Mouse (Mus musculus) heart, embryonic 13.5 days (tissue): ENCODE results near the gene Adgrg7. TPM values are rescaled to one million over a fixed set of nuclear protein-coding genes. Genes with fewer than 3 reads are reported as not detected.

Experiments
- ATAC-seq: fragments of 200-750 bp; cut with Nextera tagmentation; 2 replicates; pipeline ENCODE4 v1.8.0; 2017; ENCODE audit warnings: moderate TSS enrichment; ENCODE audit not compliant: insufficient number of reproducible peaks, low FRiP score, low TSS enrichment; ENCODE audit errors: extremely low read depth
- H3K27ac ChIP-seq: fragments of 300-500 bp; sonication (generic); replicated peaks from 2 replicates; pipeline ENCODE4 v1.5.1; 2015; ENCODE audit warnings: moderate library complexity, mild to moderate bottlenecking, inconsistent platforms
- H3K27me3 ChIP-seq: fragments of 300-500 bp; sonication (generic); replicated peaks from 2 replicates; pipeline ENCODE4 v1.6.1; 2015; ENCODE audit warnings: mild to moderate bottlenecking, inconsistent platforms
- H3K36me3 ChIP-seq: fragments of 300-500 bp; sonication (generic); 2 replicates; pipeline ENCODE4 v1.6.1; 2015; ENCODE audit warnings: mild to moderate bottlenecking, inconsistent platforms
- H3K4me1 ChIP-seq: fragments of 300-500 bp; sonication (generic); 2 replicates; pipeline ENCODE4 v1.6.1; 2015; ENCODE audit warnings: inconsistent platforms
- H3K4me2 ChIP-seq: fragments of 300-500 bp; sonication (generic); 2 replicates; pipeline ENCODE4 v1.6.1; 2015; ENCODE audit warnings: inconsistent platforms, mild to moderate bottlenecking, moderate library complexity
- H3K4me3 ChIP-seq: fragments of 300-500 bp; sonication (generic); 2 replicates; pipeline ENCODE4 v1.5.1; 2015; ENCODE audit warnings: moderate library complexity, mild to moderate bottlenecking, inconsistent platforms
- H3K9ac ChIP-seq: fragments of 300-500 bp; sonication (generic); 2 replicates; pipeline ENCODE4 v1.6.1; 2015; ENCODE audit warnings: inconsistent platforms, mild to moderate bottlenecking, moderate library complexity
- H3K9me3 ChIP-seq: fragments of 300-500 bp; sonication (generic); 2 replicates; pipeline ENCODE4 v1.6.1; 2016; ENCODE audit warnings: inconsistent platforms
- WGBS: fragments of 180-500 bp; shearing (Covaris S2); methylation state at CpG from one replicate; pipeline ENCODE4 v1.1.7; 2015; ENCODE audit warnings: mixed read lengths; 5-methylcytosine and 5-hydroxymethylcytosine counted together
- polyA plus RNA-seq: library from polyadenylated mRNA; unstranded; fragments of >200 nt; fragmentation: Nextera tagmentation; extraction: Ambion mirVana; gene quantifications from 2 replicates; pipeline ENCODE4 v1.2.1, GENCODE M21; 2015

The Adgrg7 gene
- not detected in 2 replicates for polyA plus RNA-seq

GRCm38 (mm10) chr16:56795481-56796139 lies at the start of gene Adgrg7:
Gene Adgrg7 (minus strand): TSS chr16:56795855.
- ATAC-seq: no peak
- no peak within 1 kb of the TSS for H3K27ac ChIP-seq
- 67% methylated on average over 8 of the region's 8 CpGs for WGBS
- H3K9ac ChIP-seq: no peak within 1 kb of the TSS
- H3K9me3 ChIP-seq: no peaks in the 10 kb centered on the region
- no peak within 1 kb of the TSS for H3K4me3 ChIP-seq
- H3K36me3 ChIP-seq: no peaks in the 10 kb centered on the region
- H3K4me1 ChIP-seq: no peaks in the 10 kb centered on the region
- no peaks in the 10 kb centered on the region for H3K27me3 ChIP-seq
- H3K4me2 ChIP-seq: no peak within 1 kb of the TSS

- H3K4me2 ChIP-seq: no peak overlapping the region
- peaks cover 6% of the 10 kb centered on the region; the same call in 1 of the 2 replicates for H3K4me1 ChIP-seq
- WGBS: 83% methylated on average over 5 of the region's 5 CpGs
- no peak overlapping the region for H3K4me3 ChIP-seq
- H3K36me3 ChIP-seq: no peaks in the 10 kb centered on the region
- no peaks in the 10 kb centered on the region for H3K9me3 ChIP-seq
- no peaks in the 10 kb centered on the region for H3K27me3 ChIP-seq
- no peak overlapping the region for H3K27ac ChIP-seq
- no peak overlapping the region for H3K9ac ChIP-seq
- no peak for ATAC-seq
These were observed 47.3 kb upstream of the Adgrg7 start for GRCm38 (mm10) chr16:56842988-56843387.

- 80% methylated on average over 1 of the region's 1 CpGs for WGBS
- H3K4me3 ChIP-seq: no peak overlapping the region
- no peak for ATAC-seq
- H3K9ac ChIP-seq: no peak overlapping the region
- H3K9me3 ChIP-seq: no peaks in the 10 kb centered on the region
- H3K36me3 ChIP-seq: no peaks in the 10 kb centered on the region
- no peaks in the 10 kb centered on the region for H3K27me3 ChIP-seq
- H3K27ac ChIP-seq: no peak overlapping the region
- H3K4me1 ChIP-seq: no peaks in the 10 kb centered on the region
- no peak overlapping the region for H3K4me2 ChIP-seq
These were observed 37.7 kb upstream of the Adgrg7 start for GRCm38 (mm10) chr16:56833312-56833711.

- no peak for ATAC-seq
- no peaks in the 10 kb centered on the region for H3K9me3 ChIP-seq
- H3K4me1 ChIP-seq: no peaks in the 10 kb centered on the region
- 78% methylated on average over 2 of the region's 2 CpGs for WGBS
- no peak overlapping the region for H3K4me3 ChIP-seq
- H3K9ac ChIP-seq: no peak overlapping the region
- H3K4me2 ChIP-seq: no peak overlapping the region
- H3K27ac ChIP-seq: no peak overlapping the region
- H3K36me3 ChIP-seq: no peaks in the 10 kb centered on the region
- H3K27me3 ChIP-seq: no peaks in the 10 kb centered on the region
These were observed 36.3 kb upstream of the Adgrg7 start for GRCm38 (mm10) chr16:56831986-56832385.

GRCm38 (mm10) chr16:56801370-56802109 lies 5.9 kb upstream of the Adgrg7 start:
- H3K4me3 ChIP-seq: no peak overlapping the region
- 43% methylated on average over 6 of the region's 6 CpGs for WGBS
- no peaks in the 10 kb centered on the region for H3K4me1 ChIP-seq
- no peaks in the 10 kb centered on the region for H3K36me3 ChIP-seq
- no peaks in the 10 kb centered on the region for H3K27me3 ChIP-seq
- H3K9me3 ChIP-seq: no peaks in the 10 kb centered on the region
- no peak overlapping the region for H3K9ac ChIP-seq
- H3K4me2 ChIP-seq: no peak overlapping the region
- ATAC-seq: no peak
- H3K27ac ChIP-seq: no peak overlapping the region

- WGBS: 79% methylated on average over 7 of the region's 7 CpGs
These were observed 5.3 kb upstream of the Adgrg7 start for GRCm38 (mm10) chr16:56800946-56801345.

GRCm38 (mm10) chr16:56800469-56800868 lies 4.8 kb upstream of the Adgrg7 start:
- no peak overlapping the region for H3K9ac ChIP-seq
- no peaks in the 10 kb centered on the region for H3K36me3 ChIP-seq
- H3K27me3 ChIP-seq: no peaks in the 10 kb centered on the region
- no peak overlapping the region for H3K4me3 ChIP-seq
- H3K27ac ChIP-seq: no peak overlapping the region
- no peak overlapping the region for H3K4me2 ChIP-seq
- no peaks in the 10 kb centered on the region for H3K9me3 ChIP-seq
- ATAC-seq: no peak
- 45% methylated on average over 2 of the region's 2 CpGs for WGBS
- no peaks in the 10 kb centered on the region for H3K4me1 ChIP-seq

More at GRCm38 (mm10) chr16:56800946-56801345, 5.3 kb upstream of the Adgrg7 start:
- H3K27me3 ChIP-seq: no peaks in the 10 kb centered on the region
- no peaks in the 10 kb centered on the region for H3K4me1 ChIP-seq
- H3K27ac ChIP-seq: no peak overlapping the region
- no peak overlapping the region for H3K9ac ChIP-seq
- H3K4me3 ChIP-seq: no peak overlapping the region
- no peaks in the 10 kb centered on the region for H3K9me3 ChIP-seq
- H3K4me2 ChIP-seq: no peak overlapping the region
- no peaks in the 10 kb centered on the region for H3K36me3 ChIP-seq
- ATAC-seq: no peak

GRCm38 (mm10) chr16:56799541-56800029 lies 3.9 kb upstream of the Adgrg7 start:
- Histone ChIP-seq H3K27ac (no peak overlapping the region), H3K4me2 (no peak overlapping the region), H3K4me1 (no peaks in the 10 kb centered on the region), H3K4me3 (no peak overlapping the region), H3K36me3 (no peaks in the 10 kb centered on the region), H3K9ac (no peak overlapping the region), H3K27me3 (no peaks in the 10 kb centered on the region), H3K9me3 (no peaks in the 10 kb centered on the region)
- WGBS: 67% methylated on average over 3 of the region's 3 CpGs
- ATAC-seq: no peak

GRCm38 (mm10) chr16:56798873-56799272 lies 3.2 kb upstream of the Adgrg7 start:
- Histone ChIP-seq H3K4me1 (no peaks in the 10 kb centered on the region), H3K9ac (no peak overlapping the region), H3K4me2 (no peak overlapping the region), H3K36me3 (no peaks in the 10 kb centered on the region), H3K27me3 (no peaks in the 10 kb centered on the region), H3K4me3 (no peak overlapping the region), H3K9me3 (no peaks in the 10 kb centered on the region), H3K27ac (no peak overlapping the region)
- ATAC-seq: no peak
- 69% methylated on average over 7 of the region's 7 CpGs for WGBS

GRCm38 (mm10) chr16:56794383-56795144 lies 1.1 kb downstream of the Adgrg7 start:
- no peak overlapping the region for H3K4me3 ChIP-seq
- no peak overlapping the region for H3K4me2 ChIP-seq
- no peaks in the 10 kb centered on the region for H3K9me3 ChIP-seq
- 79% methylated on average over 7 of the region's 7 CpGs for WGBS
- no peak overlapping the region for H3K9ac ChIP-seq
- no peak for ATAC-seq
- no peaks in the 10 kb centered on the region for H3K36me3 ChIP-seq
- no peak overlapping the region for H3K27ac ChIP-seq
- H3K27me3 ChIP-seq: no peaks in the 10 kb centered on the region
- no peaks in the 10 kb centered on the region for H3K4me1 ChIP-seq

- no peaks in the 10 kb centered on the region for H3K27me3 ChIP-seq
- no peaks in the 10 kb centered on the region for H3K9me3 ChIP-seq
- ATAC-seq: no peak
- 68% methylated on average over 1 of the region's 1 CpGs for WGBS
- H3K4me1 ChIP-seq: no peaks in the 10 kb centered on the region
- H3K4me3 ChIP-seq: no peak overlapping the region
- H3K36me3 ChIP-seq: no peaks in the 10 kb centered on the region
- no peak overlapping the region for H3K27ac ChIP-seq
- no peak overlapping the region for H3K9ac ChIP-seq
- no peak overlapping the region for H3K4me2 ChIP-seq
These were observed 1.9 kb downstream of the Adgrg7 start for GRCm38 (mm10) chr16:56793778-56794177.
